Mouse (Mus musculus): ENCODE measurements around the gene Gm27029.

GRCm38 (mm10) chr11:101431327-101431726 lies 6.7 kb upstream of the Gm27029 start:
- TF ChIP-seq POLR2A (IDR thresholded peaks at IDR 0.05; ENCODE audit: control insufficient read depth, extremely low read depth, insufficient read depth, low read length, poor library complexity) (no peak), CTCF (IDR thresholded peaks at IDR 0.05; ENCODE audit: borderline replicate concordance, control insufficient read depth, extremely low read depth, insufficient read depth, low read length, poor library complexity) (no peak)
